Mouse (Mus musculus) frontal cortex, adult 2 months (tissue): ENCODE measurements around the gene Sap25. TPM values are rescaled to one million over a fixed set of nuclear protein-coding genes. Genes with fewer than 3 reads are reported as not detected.
"Not testable (repeated sequence)": the region's sequence is repeated elsewhere in the genome, so short reads cannot be mapped to it uniquely, and the experiment has no call there.

Experiments used
- DNase-seq, 2 experiments: peaks; one replicate each; pipeline ENCODE4 v3.0.0; 2022; ENCODE audit warnings: low spot score in 1 of 2; ENCODE audit errors: extremely low spot score in 1 of 2
- polyA plus RNA-seq: library from polyadenylated mRNA; depleted of rRNA; stranded (reverse); fragments of >200 nt; gene quantifications from 2 replicates; pipeline ENCODE4 v1.2.3, GENCODE M21; 2012; rRNA removed

Sap25 gene
- polyA plus RNA-seq: 27.8 and 34.4 TPM in 2 replicates

- DNase-seq: peak in 1 of 2 experiments; percentile 20
Observed at GRCm38 (mm10) chr5:137641054-137641453, at the start of gene Sap25. Gene Sap25 (plus strand): TSS chr5:137641334.

- no peak for DNase-seq
Observed at GRCm38 (mm10) chr5:137595921-137596320, 45.2 kb upstream of the Sap25 start.

- no peak for DNase-seq
Observed at GRCm38 (mm10) chr5:137596601-137597261, 44.4 kb upstream of the Sap25 start.

- no peak for DNase-seq
Observed at GRCm38 (mm10) chr5:137597625-137598024, 43.5 kb upstream of the Sap25 start.

- DNase-seq: no peak
Observed at GRCm38 (mm10) chr5:137598100-137598826, 42.9 kb upstream of the Sap25 start.

- no peak for DNase-seq
Observed at GRCm38 (mm10) chr5:137599600-137599999, 41.5 kb upstream of the Sap25 start.

GRCm38 (mm10) chr5:137600281-137600618 lies 40.9 kb upstream of the Sap25 start:
- DNase-seq: no peak

- DNase-seq: peak; percentile 93 to 96
Observed at GRCm38 (mm10) chr5:137600619-137601364, 40.3 kb upstream of the Sap25 start, which contains the start of gene Mospd3. Gene Mospd3 (minus strand): TSS chr5:137601058.

- no peak for DNase-seq
Observed at GRCm38 (mm10) chr5:137601365-137601729, 39.8 kb upstream of the Sap25 start.

GRCm38 (mm10) chr5:137607860-137608653 lies 33.1 kb upstream of the Sap25 start:
- no peak for DNase-seq

GRCm38 (mm10) chr5:137608654-137609190 lies 32.4 kb upstream of the Sap25 start:
- DNase-seq: no peak

GRCm38 (mm10) chr5:137609292-137609691 lies 31.8 kb upstream of the Sap25 start:
- no peak for DNase-seq

GRCm38 (mm10) chr5:137610056-137610455 lies 31.1 kb upstream of the Sap25 start:
- DNase-seq: no peak

GRCm38 (mm10) chr5:137610548-137611244 lies 30.4 kb upstream of the Sap25 start:
- no peak for DNase-seq

- DNase-seq: no peak
Observed at GRCm38 (mm10) chr5:137611245-137611602, 29.9 kb upstream of the Sap25 start.

GRCm38 (mm10) chr5:137613076-137613475 lies 28.1 kb upstream of the Sap25 start:
- no peak for DNase-seq

- no peak for DNase-seq
Observed at GRCm38 (mm10) chr5:137613550-137613949, 27.6 kb upstream of the Sap25 start, which contains the start of gene Pcolce. Gene Pcolce (minus strand): TSS chr5:137613784.

- DNase-seq: not testable (repeated sequence)
Observed at GRCm38 (mm10) chr5:137614921-137615320, 26.2 kb upstream of the Sap25 start.

- DNase-seq: no peak
Observed at GRCm38 (mm10) chr5:137615347-137615746, 25.8 kb upstream of the Sap25 start.
